9 mouse cellular contexts compared by ENCODE assay signal in the genomic region with DNA sequence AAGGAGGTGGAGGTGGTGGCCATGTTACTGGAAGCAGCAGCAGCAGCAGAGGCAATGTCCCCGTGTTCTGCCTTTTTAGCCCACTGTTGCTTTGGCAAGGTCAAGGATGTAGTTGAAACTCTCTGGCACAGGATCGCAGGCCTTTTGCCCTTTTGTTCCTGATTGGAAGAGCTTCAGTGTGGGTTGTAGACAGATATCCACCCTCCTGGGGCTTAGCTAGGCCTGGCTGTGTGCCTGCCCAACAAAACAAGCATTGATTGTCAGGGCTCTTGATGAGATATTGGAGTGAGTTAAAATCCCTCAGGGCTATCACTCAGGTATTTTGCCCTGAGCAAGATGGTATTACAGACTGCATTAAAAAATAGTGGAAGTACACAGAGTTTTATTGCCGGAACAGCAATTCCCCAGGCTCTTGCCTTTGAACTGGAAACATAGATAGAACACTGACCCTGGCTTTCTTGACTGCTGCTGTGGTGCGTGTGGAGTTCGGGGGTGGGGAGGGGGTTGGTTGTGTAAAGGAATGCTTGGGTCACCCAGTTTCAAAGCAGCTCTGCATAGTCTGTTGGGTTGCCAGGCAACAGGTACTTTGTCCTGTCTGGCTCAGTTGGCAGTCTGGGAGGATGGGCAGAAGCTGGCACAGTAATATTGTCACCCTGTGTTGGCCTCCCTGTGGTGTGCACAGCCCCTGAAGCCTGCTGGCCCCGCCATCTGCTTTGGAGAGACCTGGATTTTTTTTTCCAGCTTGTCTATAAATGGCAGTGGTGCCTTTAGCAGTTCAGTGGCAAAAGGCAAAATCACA. TPM values are rescaled to one million over a fixed set of nuclear protein-coding genes. Genes with fewer than 3 reads are reported as not detected.
DNase-seq lines count a peak whose midpoint lies in the region; ATAC-seq and TF ChIP-seq lines count a peak whose summit lies in the region.
"Had no signal": no experiment of that assay in that cellular context is flagged by ENCODE, and none has a peak within 500 bp of the region (broad histone marks: within the 10 kb centered on the region; RNA-seq: fewer than 3 reads in every experiment).

No protein-coding gene starts in this region.

- TF ChIP-seq CTCF in intestine, postnatal 0 days (IDR thresholded peaks at IDR 0.05; ENCODE audit: low read depth) = no peak
- no peak for TF ChIP-seq CTCF in heart, adult 2 months (IDR thresholded peaks at IDR 0.05)
- TF ChIP-seq CTCF in stomach, postnatal 0 days (IDR thresholded peaks at IDR 0.05; ENCODE audit: low read depth) = no peak

- no peaks in the 10 kb centered on the region for H3K9me3 ChIP-seq in intestine, embryonic 15.5 days
- no peaks in the 10 kb centered on the region for H3K9me3 ChIP-seq in intestine, postnatal 0 days (ENCODE audit: control insufficient read depth)
- H3K9me3 ChIP-seq in stomach, postnatal 0 days (ENCODE audit: control insufficient read depth, low read length) = no peaks in the 10 kb centered on the region
- H3K9me3 ChIP-seq: limb, embryonic 15.5 days had no signal

- intact Hi-C loops in heart, adult 2 months (cut with DNase I) = no loop called here

- 39% methylated on average over 6 of the region's 6 CpGs for WGBS in intestine, embryonic 15.5 days
- 30% methylated on average over 6 of the region's 6 CpGs for WGBS in intestine, postnatal 0 days
- 27% methylated on average over 6 of the region's 6 CpGs for WGBS in heart, adult 2 months
- WGBS in stomach, postnatal 0 days = 36% methylated on average over 6 of the region's 6 CpGs

- no peak overlapping the region for H3K4me3 ChIP-seq in intestine, embryonic 15.5 days (replicated peaks)
- no peak overlapping the region for H3K4me3 ChIP-seq in intestine, postnatal 0 days (ENCODE audit: low read depth, low read length)
- no peak overlapping the region for H3K4me3 ChIP-seq in heart, adult 2 months
- no peak overlapping the region for H3K4me3 ChIP-seq in stomach, postnatal 0 days (ENCODE audit: low read depth, low read length)
- H3K4me3 ChIP-seq: limb, embryonic 15.5 days had no signal

- H3K79me2 ChIP-seq in heart, adult 2 months (replicated peaks; ENCODE audit: control insufficient read depth, insufficient read depth, low read length) = no peaks in the 10 kb centered on the region

- H3K4me1 ChIP-seq in intestine, embryonic 15.5 days (replicated peaks) = no peaks in the 10 kb centered on the region
- 0 out of 2 replicates have a peak, but pooled peaks cover 2% of the 10 kb centered on the region for H3K4me1 ChIP-seq in intestine, postnatal 0 days (replicated peaks; ENCODE audit: control insufficient read depth, insufficient read depth, low read length)
- peaks cover 10% of the 10 kb centered on the region for H3K4me1 ChIP-seq in heart, adult 2 months (ENCODE audit: control insufficient read depth, insufficient read depth, low read length)
- 0 out of 2 replicates have a peak, but pooled peaks cover 2% of the 10 kb centered on the region for H3K4me1 ChIP-seq in stomach, postnatal 0 days (replicated peaks; ENCODE audit: control insufficient read depth, insufficient read depth)

- DNase-seq in cerebellum, postnatal 14 days = peak; percentile 66 to 81
- DNase-seq in heart, adult 2 months = peak; percentile 46 to 73
- DNase-seq in kidney, adult 9 months = peak; percentile 29
- peak; percentile 69 for DNase-seq in mesoderm, embryonic 11.5 days (ENCODE audit: low read depth, low spot score)
- DNase-seq in testis, postnatal 14 days (ENCODE audit: low spot score) = peak; percentile 70
- DNase-seq in stomach, postnatal 0 days (ENCODE audit: low spot score) = no peak

- H3K9ac ChIP-seq in intestine, embryonic 15.5 days = no peak overlapping the region; the same call in 1 of the 2 replicates
- no peak overlapping the region for H3K9ac ChIP-seq in intestine, postnatal 0 days (ENCODE audit: low read depth, low read length)
- H3K9ac ChIP-seq in heart, adult 2 months (ENCODE audit: low read depth, low read length) = no peak overlapping the region
- H3K9ac ChIP-seq in stomach, postnatal 0 days (ENCODE audit: low read length) = no peak overlapping the region
- H3K9ac ChIP-seq: limb, embryonic 15.5 days had no signal

- 0 out of 2 replicates have a peak, but pooled peaks have one; percentile 49 for ATAC-seq in intestine, embryonic 15.5 days
- no peak for ATAC-seq in intestine, postnatal 0 days
- ATAC-seq in stomach, postnatal 0 days (ENCODE audit: low FRiP score, low TSS enrichment) = no peak

- no peak for TF ChIP-seq POLR2A in heart, adult 2 months (IDR thresholded peaks at IDR 0.05; ENCODE audit: insufficient read depth, low read depth, low read length)

- H3K27ac ChIP-seq in intestine, embryonic 15.5 days = no peak overlapping the region
- H3K27ac ChIP-seq in intestine, postnatal 0 days (ENCODE audit: low read depth, low read length) = no peak overlapping the region
- H3K27ac ChIP-seq in heart, adult 2 months = peak overlapping the region; percentile 66
- H3K27ac ChIP-seq in stomach, postnatal 0 days (replicated peaks) = no peak overlapping the region
- H3K27ac ChIP-seq: limb, embryonic 15.5 days had no signal

- H3K36me3 ChIP-seq in intestine, embryonic 15.5 days = no peaks in the 10 kb centered on the region
- H3K36me3 ChIP-seq in intestine, postnatal 0 days (ENCODE audit: control insufficient read depth, insufficient read depth) = no peaks in the 10 kb centered on the region
- H3K36me3 ChIP-seq in heart, adult 2 months (ENCODE audit: control insufficient read depth, insufficient read depth, low read length) = no peaks in the 10 kb centered on the region; the same call in 1 of the 2 replicates
- H3K36me3 ChIP-seq in stomach, postnatal 0 days (ENCODE audit: control insufficient read depth, insufficient read depth, low read length) = no peaks in the 10 kb centered on the region
- H3K36me3 ChIP-seq: limb, embryonic 15.5 days had no signal

- H3K4me2 ChIP-seq in intestine, embryonic 15.5 days (replicated peaks) = no peak overlapping the region
- no peak overlapping the region for H3K4me2 ChIP-seq in intestine, postnatal 0 days (replicated peaks; ENCODE audit: low read depth)
- H3K4me2 ChIP-seq in stomach, postnatal 0 days (replicated peaks; ENCODE audit: low read depth) = no peak overlapping the region
- H3K4me2 ChIP-seq: limb, embryonic 15.5 days had no signal

- TF ChIP-seq EP300 in heart, adult 2 months (IDR thresholded peaks at IDR 0.05; ENCODE audit: insufficient read depth, low read depth, low read length) = 0 out of 2 replicates have a peak, but pooled peaks have one; percentile 76
- no peak for TF ChIP-seq EP300 in stomach, postnatal 0 days (optimal IDR thresholded peaks at IDR 0.05)

- no peaks in the 10 kb centered on the region for H3K27me3 ChIP-seq in intestine, embryonic 15.5 days (replicated peaks)
- H3K27me3 ChIP-seq in intestine, postnatal 0 days (replicated peaks; ENCODE audit: control insufficient read depth, insufficient read depth, low read length) = no peaks in the 10 kb centered on the region
- no peaks in the 10 kb centered on the region for H3K27me3 ChIP-seq in heart, adult 2 months (ENCODE audit: control insufficient read depth, insufficient read depth, low read length)
- no peaks in the 10 kb centered on the region for H3K27me3 ChIP-seq in stomach, postnatal 0 days (ENCODE audit: control insufficient read depth, insufficient read depth, low read length)
- H3K27me3 ChIP-seq: limb, embryonic 15.5 days had no signal

RNA-seq across cellular contexts. Expression of gene Vstm4, which starts 32.5 kb away (rescaled TPM):
- polyA plus RNA-seq in intestine, embryonic 15.5 days (2015; fragmentation: Nextera tagmentation; extraction: Ambion mirVana) = 25.2 and 26.7 TPM in 2 replicates
- polyA plus RNA-seq in intestine, postnatal 0 days (2015; fragmentation: Nextera tagmentation; extraction: Ambion mirVana) = 13.1 and 13.5 TPM in 2 replicates
- 10 to 100 TPM in 1 of 2 experiments, 1 to 10 TPM in 1; 9.2 to 11.7 TPM for total RNA-seq in heart, adult 2 months (2021)
- 6.6 and 12.6 TPM in 2 replicates for polyA plus RNA-seq in heart, adult 2 months (2012; rRNA removed)
- polyA plus RNA-seq in stomach, postnatal 0 days (2015; fragmentation: Nextera tagmentation; extraction: Ambion mirVana) = 17.2 and 19.0 TPM in 2 replicates

RNA-seq across cellular contexts. Expression of gene Fam170b, which starts 55.3 kb away (rescaled TPM):
- polyA plus RNA-seq in intestine, embryonic 15.5 days (2015; fragmentation: Nextera tagmentation; extraction: Ambion mirVana) = 0.06 and 0.11 TPM in 2 replicates
- not detected in 2 replicates for polyA plus RNA-seq in intestine, postnatal 0 days (2015; fragmentation: Nextera tagmentation; extraction: Ambion mirVana)
- total RNA-seq in heart, adult 2 months (2021) = not detected
- 0.09 and 0.10 TPM in 2 replicates for polyA plus RNA-seq in heart, adult 2 months (2012; rRNA removed)
- not detected in 2 replicates for polyA plus RNA-seq in stomach, postnatal 0 days (2015; fragmentation: Nextera tagmentation; extraction: Ambion mirVana)
- polyA plus RNA-seq: limb, embryonic 15.5 days had no signal
